Mouse (Mus musculus): ENCODE measurements around the gene Wdr91. TPM values are rescaled to one million over a fixed set of nuclear protein-coding genes. Genes with fewer than 3 reads are reported as not detected.

The Wdr91 gene
- total RNA-seq, 2 experiments from 2014 or later: 30.6 to 31.2 TPM

DNA sequence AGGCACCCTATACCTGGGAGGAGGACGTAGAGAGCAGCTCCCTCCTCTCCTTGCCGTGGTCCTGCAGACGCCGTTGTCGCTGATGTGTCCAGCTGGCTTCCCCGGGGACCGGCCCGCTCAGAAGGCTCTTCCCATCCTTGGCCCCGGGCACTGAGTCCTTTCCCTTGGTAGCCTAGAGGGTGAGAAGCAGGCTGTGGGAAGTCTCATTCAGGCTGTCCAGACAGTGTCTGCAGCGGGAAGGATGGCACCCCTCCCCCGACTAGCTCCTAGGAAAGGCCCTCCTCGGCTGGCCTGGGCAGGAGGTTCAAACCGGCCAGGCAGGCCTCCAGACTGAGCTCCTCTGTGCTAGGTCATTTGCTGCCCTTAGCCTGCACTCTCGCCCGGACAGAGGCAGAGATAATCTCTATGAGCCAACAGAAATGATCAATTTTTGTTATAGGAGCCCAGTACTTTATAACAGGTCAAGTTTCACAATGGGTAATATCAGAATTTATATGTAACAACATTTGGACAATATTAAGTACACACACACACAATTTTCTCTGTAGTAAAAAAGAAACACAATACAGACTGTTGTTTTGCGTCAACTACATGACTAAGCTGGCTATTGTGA is 14.4 kb downstream of the Wdr91 start:
- no peak for DNase-seq (ENCODE audit: low spot score in 2 of 2)
- intact Hi-C loops (cut with DNase I): no loop called here

DNA sequence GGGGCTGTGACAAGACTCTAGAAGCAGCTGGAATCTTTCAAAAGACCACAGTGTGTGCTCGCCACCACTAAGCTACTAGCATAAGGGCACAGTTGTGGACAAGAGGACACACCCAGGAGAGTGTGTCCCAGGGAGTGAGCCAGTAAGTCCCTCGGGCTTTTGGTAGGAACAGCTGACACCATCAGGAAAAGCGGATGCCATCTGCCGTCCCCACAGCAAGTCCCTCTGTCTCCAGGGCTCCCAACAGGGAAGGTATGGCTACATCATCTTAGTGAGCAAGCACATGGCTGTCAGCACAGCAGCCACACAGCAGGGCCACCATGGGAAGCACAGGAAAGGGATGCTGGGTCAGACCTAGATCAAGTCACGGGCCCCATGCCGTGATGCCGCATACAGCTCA is 15.1 kb downstream of the Wdr91 start:
- intact Hi-C loops (cut with DNase I): no loop called here
- DNase-seq (ENCODE audit: low spot score in 2 of 2): no peak

DNA sequence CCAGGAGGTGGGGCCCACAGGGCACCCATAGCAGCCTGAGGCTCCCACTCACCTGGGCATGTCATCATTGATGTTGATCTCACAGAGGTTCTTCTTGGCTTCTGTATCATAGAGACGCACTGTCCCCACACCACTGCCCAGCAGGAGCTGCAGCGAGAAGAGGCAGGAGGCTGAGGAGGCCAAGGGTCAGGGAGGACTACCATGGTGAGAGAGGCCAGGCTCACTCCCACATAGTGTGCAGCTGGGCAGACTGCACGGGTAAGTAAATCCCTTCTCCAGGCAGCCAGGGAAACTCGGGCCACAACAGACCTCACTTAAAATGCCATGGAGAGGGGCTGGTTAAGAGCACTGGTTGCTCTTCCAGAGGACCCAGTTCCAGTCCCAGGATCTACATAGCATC is 21.5 kb downstream of the Wdr91 start:
- intact Hi-C loops (cut with DNase I): no loop called here
- DNase-seq (ENCODE audit: low spot score in 2 of 2): no peak

DNA sequence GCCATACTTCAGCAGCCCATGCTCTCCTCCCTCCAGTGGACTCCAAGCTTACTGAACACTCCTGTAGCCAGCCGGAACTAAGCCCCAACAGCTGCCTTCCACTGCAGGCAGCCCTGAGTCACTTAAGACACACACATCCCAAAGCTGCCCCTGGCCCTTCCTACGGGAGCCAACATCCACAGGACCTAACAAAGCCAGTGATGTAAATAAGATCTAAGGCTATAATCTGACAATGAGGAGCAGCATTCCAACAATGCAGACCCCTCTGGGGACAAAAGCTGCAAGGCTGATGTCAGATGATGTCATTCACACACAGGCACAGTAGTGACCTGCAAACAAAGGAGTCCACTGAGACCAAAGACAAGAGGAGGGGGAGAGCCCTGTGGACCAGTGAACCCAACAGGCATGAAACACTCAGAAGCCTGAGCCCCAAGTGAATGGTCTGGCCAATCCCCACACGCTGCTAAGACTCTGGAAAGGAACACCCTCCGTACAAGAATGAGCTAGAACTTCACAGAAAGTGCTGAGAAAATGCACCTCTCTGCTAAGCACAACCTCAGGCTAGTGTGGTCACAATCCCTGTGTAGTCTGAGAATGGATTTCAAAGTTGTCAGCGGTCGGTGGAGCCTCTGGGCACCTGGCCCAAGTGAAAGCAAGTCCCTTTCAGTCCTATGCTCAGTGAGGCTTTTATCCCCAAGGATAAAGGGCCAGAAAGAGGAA is 23.4 kb downstream of the Wdr91 start:
- DNase-seq (ENCODE audit: low spot score in 2 of 2): no peak

DNA sequence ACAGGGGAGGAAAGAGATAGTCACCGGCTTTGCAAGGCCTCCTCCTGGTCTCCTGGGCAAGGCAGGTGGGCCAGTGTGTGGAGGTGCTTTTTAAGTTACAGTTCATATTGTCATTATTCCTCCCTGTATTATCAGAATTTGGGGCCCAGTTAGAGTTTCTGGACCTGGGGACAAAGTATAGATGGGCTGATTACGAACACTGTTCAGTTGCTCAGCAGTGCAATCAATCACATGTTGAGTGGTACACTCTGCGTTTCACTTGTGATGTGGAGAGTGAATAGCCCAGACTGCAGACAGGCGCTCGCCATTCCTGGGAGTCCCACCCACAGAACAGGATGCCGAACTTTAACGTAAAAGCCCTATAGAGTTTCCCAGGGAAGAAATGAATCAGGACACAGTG is 26.0 kb downstream of the Wdr91 start:
- intact Hi-C loops (cut with DNase I): no loop called here

More for the DNA sequence above, 23.4 kb downstream of the Wdr91 start:
- intact Hi-C loops (cut with DNase I): no loop called here

DNA sequence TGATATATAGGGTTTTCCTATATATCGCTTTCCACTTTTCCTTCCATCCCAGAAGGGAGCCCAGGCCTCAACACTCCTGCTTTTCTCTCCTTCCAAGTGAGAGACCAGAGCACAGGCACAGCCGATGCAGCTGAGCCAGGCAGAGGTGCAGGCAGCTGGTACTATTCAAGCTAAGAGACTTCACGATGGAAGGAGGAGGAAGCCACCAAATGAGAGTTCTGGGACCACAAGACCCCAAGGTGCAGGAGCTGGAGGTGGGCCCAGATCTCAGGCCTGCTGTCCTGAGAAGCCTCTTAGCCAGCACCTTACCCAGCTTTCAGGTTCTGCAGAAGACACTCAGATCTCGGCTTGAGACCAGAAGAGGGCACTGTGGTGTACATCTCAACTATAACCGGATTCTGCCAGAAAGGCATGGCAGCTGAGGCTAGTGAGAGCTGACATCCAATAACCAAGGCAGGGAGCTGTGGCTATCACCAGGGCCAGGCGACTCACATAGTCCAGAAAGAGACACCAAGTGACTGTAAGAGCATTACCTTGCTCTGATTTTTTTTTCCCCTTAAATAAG is 30.7 kb downstream of the Wdr91 start:
- intact Hi-C loops (cut with DNase I): loop anchor here (5.0 to 10.0 kb wide), 2 partner anchors 98 to 115 kb away; partner anchors contain the start of gene Agbl3

More for the DNA sequence above, 26.0 kb downstream of the Wdr91 start:
- no peak for DNase-seq (ENCODE audit: low spot score in 2 of 2)

DNA sequence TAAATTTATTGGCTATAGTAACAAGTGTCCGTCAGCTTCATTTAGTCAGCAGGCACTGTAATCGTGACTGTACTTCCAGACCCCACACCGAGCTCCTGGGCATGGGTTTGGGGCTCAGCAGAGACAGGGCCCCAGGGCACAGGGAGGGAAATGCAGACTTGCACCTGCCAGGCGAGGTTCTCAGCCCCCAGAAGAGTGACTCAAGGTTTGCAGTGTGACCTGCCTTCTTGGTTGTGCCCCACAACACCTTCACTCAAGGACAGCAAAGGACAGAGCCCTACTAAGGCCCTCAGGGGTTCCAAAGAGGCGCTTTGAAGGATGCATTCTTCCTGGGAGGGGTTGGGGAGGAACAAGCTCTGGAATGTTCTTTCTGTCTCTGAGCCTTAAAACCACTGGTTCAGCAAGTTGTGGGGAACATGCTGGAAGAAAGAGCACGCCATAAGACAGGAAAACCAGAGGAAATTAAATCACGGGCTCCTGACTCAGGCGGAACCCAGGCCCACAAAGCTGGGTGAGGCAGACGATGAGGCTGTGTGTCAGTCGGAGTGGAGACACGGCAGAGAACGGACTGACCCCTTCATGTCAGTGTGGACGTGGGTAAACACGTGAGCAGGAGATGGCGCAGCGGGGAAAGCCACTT is 31.5 kb downstream of the Wdr91 start:
- intact Hi-C loops (cut with DNase I): loop anchor here (5.0 to 10.0 kb wide), 2 partner anchors 97 to 116 kb away; partner anchors contain the start of gene Agbl3
- no peak for DNase-seq (ENCODE audit: low spot score in 2 of 2)

More for the DNA sequence above, 30.7 kb downstream of the Wdr91 start:
- peak; percentile 66 to 68 for DNase-seq (ENCODE audit: low spot score in 2 of 2)

DNA sequence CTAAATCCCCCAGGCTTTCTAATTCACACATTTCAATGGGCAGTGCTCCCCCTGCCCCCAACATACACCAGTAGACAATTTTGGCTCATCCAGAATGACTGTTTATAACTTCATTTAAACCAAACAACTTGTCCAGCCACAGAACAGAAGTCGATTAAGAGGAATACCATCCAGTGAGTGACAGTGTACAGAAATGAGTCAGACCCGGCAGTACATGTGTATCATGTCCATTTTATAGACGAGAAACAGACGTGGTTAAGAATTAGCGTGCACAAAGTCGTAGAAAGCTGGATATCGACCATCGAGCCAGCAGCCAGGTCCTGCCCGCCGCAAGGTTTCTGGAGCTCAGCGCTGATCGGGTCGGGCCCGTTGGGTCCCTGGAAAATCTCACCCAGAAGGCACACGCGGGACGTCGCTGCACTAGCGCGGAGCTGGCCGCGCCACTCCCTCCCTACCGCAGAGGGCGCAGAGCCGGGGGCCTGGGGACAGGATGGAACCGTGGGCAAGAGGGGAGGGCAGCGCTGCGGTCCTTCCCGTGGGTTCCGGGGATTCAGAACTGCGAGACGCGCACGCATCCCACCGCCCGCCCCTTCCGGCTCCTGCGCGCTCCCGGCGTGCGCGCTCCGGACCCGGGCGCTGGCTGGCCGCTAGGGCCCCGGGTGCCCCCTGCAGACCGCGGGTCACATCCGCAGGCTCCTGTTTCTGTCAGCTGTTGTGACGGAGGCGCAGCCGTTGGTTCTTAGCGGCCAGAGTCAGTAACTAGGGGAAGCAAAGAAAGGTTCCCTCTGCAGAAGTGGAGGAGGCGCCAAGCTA is 33.0 kb downstream of the Wdr91 start, which contains the start of gene Cyren:
TSS of gene Cyren (minus strand) at position 552 of the 813 bp plus-strand sequence.
- peak; percentile 90 to 93 for DNase-seq (ENCODE audit: low spot score in 2 of 2)
- intact Hi-C loops (cut with DNase I): loop anchor here (5.0 to 10.0 kb wide), 2 partner anchors 95 to 117 kb away; partner anchors contain the start of gene Agbl3

DNA sequence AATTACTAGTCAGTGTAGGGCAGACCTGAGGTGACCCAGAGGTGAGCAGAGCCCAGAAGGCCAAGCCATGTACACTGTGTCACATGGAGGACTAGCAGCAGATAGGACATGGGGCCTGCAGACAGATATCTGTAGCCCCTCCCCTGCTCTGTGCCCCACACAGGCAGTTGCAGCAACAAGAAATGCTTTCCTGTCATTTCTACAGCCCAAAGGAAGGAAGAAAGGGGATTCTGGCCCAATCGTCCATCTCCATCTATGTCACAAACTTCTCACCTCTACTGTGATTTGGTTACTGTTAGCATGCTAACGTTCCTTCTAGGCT is 33.9 kb downstream of the Wdr91 start:
- intact Hi-C loops (cut with DNase I): loop anchor here (5.0 to 10.0 kb wide), 2 partner anchors 94 to 118 kb away; partner anchors contain the start of gene Agbl3
- no peak for DNase-seq (ENCODE audit: low spot score in 2 of 2)

DNA sequence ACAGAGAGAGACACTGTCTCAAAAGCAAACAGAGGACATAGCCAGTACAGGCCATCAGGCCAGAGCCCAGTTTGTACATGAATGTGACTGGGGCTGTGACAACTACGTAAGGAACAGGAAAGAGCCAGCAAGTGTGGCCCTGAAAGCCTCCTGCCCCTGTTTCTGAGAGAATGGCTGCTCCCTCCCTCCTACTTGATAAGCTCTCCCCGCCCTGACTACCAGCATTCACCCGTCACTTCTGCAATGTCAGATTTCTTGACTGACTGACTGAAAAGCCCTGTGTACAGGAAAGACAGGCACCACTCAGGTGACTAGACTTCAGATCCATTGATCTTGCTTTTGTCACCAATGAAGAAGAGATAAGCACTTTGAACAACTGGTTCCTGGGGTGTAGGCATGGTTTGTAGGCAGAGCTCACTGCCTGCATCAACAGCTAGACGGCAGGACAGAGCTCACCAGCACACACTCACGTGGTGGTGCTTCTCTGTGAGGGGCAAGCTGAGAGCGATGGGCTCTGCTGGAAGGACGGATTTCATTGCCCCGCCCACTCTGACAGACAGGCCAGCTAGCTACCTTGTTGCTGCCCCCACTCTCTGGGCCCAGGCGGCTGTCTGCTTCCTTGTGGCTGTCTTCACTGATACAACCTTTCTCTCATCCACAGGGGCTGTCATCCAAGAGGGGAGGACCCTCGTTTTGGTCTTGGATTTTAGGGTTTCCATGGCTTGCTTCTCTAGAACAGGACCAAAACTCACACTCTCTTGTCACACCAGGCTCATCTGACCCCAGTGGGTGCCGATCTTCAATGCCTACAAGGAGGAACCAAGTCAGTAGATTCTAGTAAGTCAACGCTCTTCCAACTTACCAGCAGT is 34.5 kb downstream of the Wdr91 start:
- intact Hi-C loops (cut with DNase I): loop anchor here (5.0 to 10.0 kb wide), 2 partner anchors 94 to 119 kb away; partner anchors contain the start of gene Agbl3
- no peak for DNase-seq (ENCODE audit: low spot score in 2 of 2)

DNA sequence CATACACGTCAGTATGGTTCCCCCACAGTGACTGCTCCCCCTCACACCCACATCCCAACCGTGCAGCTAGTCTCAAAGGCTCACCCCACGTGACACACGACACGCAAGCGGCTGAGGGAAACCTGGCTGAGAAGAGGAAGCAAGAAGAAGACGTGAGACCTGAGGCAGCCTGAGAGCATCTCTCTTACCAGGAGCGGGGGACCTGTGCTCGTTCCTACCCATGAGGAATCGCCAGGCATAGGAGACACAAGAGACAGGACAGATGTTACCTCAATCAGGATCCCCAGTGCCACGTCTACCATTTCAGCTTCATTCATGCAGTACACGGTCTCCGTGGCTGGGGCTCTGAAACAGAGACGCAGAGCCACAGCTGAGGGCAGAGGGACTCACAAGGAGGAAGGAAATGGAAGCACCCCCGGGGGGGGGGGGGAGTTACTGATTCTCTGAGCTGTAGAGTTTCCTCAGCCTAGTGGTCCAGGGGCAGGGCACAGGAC is 35.4 kb downstream of the Wdr91 start:
- intact Hi-C loops (cut with DNase I): loop anchor here (5.0 to 10.0 kb wide), 2 partner anchors 93 to 119 kb away; partner anchors contain the start of gene Agbl3
- DNase-seq (ENCODE audit: low spot score in 2 of 2): peak in 1 of 2 experiments; percentile 38

DNA sequence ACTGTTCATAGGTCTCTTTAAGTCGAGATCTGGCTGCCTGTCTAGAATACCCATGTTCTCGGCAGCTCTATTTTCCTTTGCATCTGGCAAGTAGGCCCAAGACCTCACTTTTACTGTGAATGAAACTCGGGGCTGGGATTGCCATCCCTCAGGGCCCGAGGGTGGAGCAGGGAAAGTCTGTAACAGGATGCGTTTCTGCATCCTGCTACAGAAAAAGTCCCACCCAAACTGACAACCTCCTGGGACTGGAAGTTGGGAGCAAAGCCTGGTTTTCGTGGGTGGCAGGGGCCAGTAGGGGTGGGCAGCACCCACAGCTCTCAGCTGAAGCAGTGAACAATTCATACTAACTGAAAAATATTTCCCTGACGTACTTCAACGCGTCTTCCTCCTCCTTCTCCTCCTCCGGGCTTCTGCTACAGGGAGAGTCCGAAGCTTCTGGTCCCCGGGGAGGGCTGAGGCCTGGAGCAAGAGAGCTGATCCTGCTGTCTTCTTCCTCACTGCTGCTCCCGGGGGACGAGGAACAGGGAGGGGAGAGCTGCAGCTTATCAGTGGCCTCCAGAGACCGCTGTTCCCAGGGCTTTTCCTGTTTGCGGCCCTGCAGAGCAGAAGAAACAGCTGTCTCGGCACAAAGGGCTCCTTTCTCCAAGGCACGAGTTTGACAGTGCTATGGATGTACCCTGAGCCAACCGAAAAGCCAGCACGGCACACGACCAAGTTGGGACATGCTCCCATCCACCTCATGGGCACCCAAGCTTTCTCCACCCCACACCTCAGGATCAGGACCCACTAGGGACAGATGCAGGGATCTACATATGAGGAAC is 36.4 kb downstream of the Wdr91 start:
- intact Hi-C loops (cut with DNase I): loop anchor here (10.0 kb wide), 1 partner anchor 120 kb away; no protein-coding TSS in a partner anchor
- no peak for DNase-seq (ENCODE audit: low spot score in 2 of 2)

DNA sequence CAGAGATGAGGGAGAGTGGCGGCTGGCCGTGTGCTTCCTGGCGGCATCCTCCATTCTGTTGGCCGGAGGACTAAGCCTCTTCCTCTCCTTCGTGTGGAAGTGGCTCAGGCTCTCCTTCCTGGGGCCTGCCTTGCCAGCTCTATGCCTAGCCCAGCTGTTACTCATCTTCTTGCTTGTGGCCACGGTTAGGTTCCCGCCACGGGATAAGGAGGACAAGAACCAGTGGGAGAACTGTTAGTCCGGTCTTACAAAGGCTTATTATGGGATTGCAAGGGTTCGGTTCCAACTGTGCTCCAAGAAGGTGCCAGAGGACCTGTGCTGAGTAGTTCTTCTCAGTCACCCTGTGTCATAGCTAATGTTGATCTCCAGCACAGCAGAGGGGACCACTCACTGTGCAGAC is 37.8 kb downstream of the Wdr91 start:
- no peak for DNase-seq (ENCODE audit: low spot score in 2 of 2)
- intact Hi-C loops (cut with DNase I): loop anchor here (10.0 kb wide), 1 partner anchor 122 kb away; no protein-coding TSS in a partner anchor

DNA sequence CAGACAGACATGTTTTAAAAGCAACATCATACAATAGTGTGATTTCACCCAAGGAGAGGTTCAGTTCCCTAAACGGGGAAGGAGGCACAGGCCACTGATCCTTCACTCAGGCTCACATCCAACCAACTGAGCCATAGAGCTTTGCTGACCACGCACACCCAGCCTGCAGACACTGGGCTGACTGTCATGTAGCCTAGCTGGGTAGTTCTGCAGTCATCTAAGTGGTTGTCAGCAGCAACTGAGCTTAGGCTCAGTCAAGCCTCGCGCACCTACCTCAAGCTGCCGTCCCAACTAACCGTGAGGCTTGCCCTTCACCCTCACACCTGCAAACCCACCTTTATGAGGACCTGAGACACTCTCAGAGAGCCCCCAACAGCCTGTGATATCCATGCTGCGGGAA is 38.7 kb downstream of the Wdr91 start:
- DNase-seq (ENCODE audit: low spot score in 2 of 2): no peak
- intact Hi-C loops (cut with DNase I): loop anchor here (10.0 kb wide), 1 partner anchor 123 kb away; no protein-coding TSS in a partner anchor

DNA sequence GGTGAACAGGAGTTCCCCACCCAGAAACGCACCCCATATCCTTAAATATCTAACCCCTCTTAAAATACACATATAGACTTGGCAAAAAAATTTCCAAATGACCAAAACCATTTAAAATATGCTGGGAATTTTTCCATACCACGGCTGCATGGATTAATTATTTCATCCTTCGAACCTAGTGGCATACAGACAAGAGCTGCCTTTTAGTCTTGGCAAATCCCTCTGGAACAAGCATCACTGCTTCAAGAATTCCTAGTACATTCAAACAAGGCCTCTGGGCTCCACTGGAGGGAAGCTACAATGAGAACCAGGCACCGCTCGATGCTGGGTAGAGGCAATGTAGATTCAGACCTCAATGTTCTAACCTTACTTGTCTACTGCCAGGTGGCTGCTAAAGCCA is 40.0 kb downstream of the Wdr91 start:
- no peak for DNase-seq (ENCODE audit: low spot score in 2 of 2)
- intact Hi-C loops (cut with DNase I): loop anchor here (10.0 kb wide), 1 partner anchor 124 kb away; no protein-coding TSS in a partner anchor

DNA sequence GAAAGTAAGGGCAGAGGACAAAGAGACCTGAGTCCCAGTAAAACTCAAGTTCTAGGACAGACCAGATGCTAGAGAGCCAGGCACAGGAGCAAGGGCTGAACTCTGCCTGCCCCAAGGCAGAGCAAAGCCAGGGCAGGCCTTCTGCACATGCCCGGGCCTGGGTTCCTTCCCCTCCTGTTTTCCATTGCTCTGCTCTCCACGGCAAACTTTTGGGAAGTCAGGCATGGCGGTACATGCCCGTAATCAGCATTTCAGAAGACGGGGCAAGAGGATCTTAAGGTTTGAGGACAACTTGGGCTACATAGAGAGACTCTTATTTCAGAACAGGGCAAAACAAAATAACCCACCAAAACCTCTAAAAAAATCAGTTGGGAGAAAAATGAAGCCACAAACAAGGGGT is 40.5 kb downstream of the Wdr91 start:
- intact Hi-C loops (cut with DNase I): loop anchor here (10.0 kb wide), 1 partner anchor 125 kb away; no protein-coding TSS in a partner anchor

More for the DNA sequence above, 40.5 kb downstream of the Wdr91 start:
- DNase-seq (ENCODE audit: low spot score in 2 of 2): no peak

Data from left cerebral cortex, postnatal 14 days (tissue).